Mouse (Mus musculus) cerebellum, adult 2 months (tissue): ENCODE data around the gene Tgm2.

Experiments used
- CTCF ChIP-seq: fragments of 200-500 bp; IDR thresholded peaks from 2 replicates; pipeline ENCODE4 v1.5.1; 2011; ENCODE audit warnings: low read depth, mild to moderate bottlenecking, control low read depth, low read length, moderate library complexity, borderline replicate concordance; ENCODE audit not compliant: insufficient read depth
- POLR2A ChIP-seq: fragments of 200-500 bp; IDR thresholded peaks from 2 replicates; pipeline ENCODE4 v1.6.1; 2011; ENCODE audit warnings: low read length, control low read depth, borderline replicate concordance; ENCODE audit not compliant: insufficient read depth

DNA sequence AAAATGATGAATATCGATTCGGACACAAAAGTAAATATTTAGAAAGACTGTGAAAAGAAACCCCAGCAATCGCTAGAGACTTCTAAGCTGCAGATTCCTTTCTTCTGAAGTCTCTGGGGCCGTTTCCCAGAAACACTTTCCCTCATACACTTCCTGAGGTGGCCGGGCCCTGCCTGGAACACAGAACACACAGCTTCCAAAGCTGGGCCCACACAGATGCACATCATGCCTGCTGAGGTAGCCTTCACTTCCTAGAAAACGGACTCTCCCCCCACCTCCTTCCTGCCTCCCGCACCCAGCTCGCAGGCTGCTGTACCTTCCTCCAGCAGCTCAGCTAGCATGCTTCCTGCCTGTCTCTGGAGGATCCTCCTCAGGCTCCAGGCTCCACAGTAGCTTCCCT, 36.7 kb downstream of the Tgm2 start:
- TF ChIP-seq CTCF (no peak), POLR2A (no peak)
